Mouse (Mus musculus): ENCODE measurements around the gene Fgfr2.

Fgfr2 gene

DNA sequence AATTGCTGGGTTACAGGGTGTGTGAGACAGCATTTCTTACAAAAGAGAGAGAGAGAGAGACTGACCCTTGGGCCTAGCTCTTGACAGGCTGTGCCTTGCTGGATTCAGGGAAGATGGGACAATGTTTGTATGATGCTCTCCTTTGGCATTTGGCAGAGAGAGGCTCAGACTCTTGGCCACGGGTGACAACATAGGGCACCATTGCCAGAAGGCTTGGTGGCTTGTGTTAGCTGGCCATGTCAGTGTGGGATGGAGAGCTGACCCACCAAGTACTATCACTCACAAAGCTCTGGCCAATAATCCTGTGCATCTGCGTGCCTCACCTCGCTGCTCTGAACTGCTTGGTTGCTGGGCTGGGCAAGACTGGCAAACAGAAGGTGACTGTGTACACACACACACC, 112.7 kb downstream of the Fgfr2 start:
- in situ Hi-C loops (cut with MseI, MboI), result no loop called here

DNA sequence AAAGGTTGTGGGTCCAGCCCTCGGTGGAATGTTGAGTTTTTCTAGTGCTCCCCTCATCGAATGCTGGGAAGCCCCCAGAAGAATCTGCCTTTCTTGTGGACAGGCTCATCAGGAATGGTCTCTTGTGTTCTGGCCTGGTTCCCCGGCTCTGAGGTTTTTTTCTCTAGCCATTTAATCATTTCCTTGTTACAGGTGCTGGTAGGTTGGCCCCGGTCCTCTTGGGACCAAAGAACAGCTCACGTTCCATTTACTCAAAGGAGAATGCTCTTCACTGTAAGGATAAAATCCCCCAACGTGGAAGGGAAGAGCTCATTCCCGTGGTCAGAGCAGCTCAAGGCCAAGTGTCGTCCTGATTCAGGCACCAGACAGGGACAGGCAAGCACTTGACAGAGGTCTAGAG, 113.5 kb downstream of the Fgfr2 start:
- in situ Hi-C loops (cut with MseI, MboI), result no loop called here

DNA sequence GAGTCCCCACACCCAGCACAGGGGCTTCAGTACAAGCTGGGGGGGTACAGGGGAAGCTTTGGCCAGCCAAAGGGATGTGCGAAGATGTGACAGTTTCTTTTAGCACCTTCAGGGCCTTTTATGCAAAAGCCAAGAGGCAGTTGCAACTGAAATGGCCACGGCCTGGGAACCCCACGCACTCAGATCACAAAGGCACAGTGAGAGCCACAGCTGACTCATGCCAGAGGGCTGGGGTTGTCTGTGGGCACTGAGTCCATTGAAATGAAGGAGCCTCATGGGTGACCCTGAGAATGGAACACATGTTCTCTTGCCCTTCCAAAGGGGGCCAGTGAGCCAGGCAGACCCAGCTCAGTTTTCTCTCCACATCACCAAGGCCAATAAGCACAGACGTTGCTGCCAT, 114.5 kb downstream of the Fgfr2 start:
- in situ Hi-C loops (cut with MseI, MboI), result no loop called here

DNA sequence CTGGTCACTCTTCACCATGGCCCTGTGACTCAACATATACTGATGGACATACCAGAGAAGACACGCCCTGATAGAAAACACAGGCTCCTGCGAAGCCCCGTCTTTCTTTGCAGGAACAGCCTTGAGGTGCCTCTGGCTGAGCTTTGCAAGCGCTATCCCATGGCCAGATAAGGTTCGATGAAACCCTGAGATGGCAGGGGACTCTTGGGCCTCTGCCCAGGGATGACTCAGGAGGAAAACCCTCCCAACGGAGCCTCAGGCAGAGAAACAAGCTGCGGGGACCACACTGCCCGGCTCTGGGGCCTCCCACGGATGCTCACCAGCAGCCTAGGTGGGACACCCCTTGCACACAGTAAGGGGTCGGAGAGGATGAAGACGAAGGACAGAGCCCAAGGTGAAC, 115.8 kb downstream of the Fgfr2 start:
- in situ Hi-C loops (cut with MseI, MboI), result no loop called here

DNA sequence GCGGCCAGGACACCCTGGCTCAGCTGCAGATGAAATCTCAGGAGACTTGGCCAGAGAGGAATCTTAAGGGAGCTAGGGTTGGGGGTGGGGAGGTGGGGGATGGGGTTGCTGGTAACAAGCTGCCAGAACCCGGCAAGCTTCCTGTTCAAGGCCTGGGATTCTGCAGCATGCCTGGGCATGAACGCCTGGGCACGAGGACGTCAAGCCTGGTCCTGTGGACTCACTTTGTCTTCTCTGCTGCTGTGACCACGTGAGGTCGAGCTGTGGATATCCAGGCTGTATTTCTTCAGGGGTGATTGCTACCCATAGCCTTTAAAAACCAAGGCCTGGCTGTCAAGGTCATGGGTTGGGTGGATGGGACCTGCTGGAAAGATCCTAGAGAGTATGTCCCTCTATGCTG, 117.4 kb downstream of the Fgfr2 start:
- in situ Hi-C loops (cut with MseI, MboI), result no loop called here

DNA sequence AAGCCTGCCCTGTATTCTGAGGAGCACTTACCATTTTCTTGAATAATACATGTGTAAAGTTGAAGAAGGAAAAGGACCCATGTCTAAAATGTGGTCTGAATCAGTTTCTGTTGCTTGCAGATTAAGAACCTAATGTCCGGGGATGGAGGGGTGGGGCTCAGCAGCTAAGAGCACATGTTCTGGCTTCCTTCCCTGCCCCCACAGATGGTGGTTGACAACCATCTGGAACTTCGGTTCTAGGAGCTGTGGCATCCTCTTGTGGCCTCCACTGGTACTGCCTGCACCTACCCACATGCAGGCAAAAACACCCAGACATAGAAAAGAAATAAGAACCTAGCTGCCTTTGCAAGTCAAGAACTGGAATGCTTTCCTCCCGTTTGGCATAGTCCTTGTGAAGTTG, 119.7 kb downstream of the Fgfr2 start:
- in situ Hi-C loops (cut with MseI, MboI), result no loop called here

DNA sequence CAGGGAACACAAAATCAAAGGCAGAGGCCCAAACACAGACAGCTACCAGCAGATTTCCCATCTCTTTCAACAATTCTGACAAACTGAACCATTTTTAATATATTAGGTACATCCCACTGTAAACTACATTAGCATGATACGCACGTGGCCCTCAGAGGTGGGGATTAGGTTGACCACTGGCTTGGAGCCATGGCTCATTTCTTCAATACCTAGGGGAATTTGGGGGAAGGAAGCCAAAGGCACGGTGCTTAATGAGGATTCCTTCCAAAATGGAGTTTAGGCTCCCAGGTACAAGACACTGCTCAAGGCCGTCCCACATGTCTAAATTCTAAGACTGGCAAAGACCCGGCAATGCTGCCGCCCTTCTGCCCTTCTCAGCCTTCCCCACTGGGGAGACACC, 120.9 kb downstream of the Fgfr2 start:
- in situ Hi-C loops (cut with MseI, MboI), result no loop called here

DNA sequence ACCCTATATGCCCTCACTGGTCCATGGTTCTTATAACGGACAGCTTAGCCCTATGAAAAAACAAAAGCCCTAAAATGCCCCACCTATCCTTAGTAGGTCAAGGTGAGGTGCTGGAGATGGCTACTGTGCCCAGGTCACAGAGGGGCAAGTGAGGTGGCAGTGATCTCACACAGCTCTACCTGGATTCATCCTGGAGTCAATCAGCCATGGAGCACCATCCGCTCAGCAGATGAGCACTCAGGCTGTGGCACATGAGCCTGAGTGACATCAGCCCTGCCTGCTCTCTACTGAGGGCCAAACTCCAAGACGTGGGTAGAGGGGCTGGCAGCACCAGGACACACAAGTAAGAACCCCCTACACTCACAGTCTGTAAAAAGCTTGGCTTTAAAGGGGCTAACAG, 121.8 kb downstream of the Fgfr2 start:
- in situ Hi-C loops (cut with MseI, MboI), result no loop called here

DNA sequence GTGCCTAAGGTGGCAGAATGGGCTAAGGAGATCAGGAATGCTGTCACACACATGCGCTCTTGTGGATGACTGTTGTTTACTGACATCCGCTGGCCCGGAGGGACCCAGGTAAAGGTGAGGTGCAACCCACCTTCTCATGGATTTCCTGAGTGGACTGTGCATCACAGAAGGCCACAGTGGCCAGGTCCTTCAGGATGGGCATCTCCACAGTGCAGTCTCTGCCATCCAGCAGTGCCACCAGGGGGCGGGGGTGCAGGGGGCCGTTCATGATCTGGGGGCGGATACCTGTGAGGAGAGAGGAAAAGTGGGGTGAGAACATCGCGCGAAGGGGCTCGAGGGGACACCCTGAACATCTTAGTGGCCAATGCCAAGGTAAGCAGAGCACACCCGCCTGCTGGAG, 124.1 kb downstream of the Fgfr2 start:
- in situ Hi-C loops (cut with MseI, MboI), result no loop called here

DNA sequence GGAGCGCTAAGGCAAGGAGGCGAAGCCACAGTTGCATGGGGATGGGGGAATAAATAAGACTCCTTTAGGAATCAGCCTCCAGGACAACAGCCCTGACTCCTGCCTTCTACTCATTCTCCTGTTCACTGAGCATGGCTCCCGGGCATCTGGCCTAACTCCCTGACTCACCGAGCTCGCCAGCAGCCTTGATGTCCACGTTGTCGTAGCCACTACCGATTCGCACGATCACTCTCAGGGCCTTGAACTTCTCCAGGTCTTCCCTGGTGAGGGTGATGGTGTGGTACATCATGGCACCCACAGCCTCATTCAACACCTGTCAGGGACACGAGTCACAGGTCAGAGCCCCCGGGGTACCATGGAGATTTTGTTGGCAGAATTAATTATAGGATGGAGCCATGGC, 124.5 kb downstream of the Fgfr2 start:
- in situ Hi-C loops (cut with MseI, MboI), result no loop called here

DNA sequence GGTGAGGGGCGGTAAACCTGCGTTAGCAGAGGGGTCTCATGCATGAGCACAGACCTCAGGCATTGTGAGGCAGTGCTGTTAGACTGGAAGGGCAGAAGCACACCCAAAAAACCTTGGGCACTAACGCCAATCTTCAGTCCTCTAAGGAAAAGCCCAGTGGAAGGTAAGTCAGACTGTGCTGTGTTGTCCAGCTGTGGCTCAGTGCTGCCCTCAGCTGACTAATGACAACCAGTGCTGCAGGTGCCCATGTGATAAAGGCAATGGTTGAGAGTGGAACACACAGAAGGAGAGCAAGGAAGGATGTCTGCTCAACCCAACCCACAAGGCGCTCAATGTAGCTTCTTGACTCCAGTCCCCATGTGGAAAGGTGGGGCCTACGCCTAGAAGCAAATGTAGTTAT, 126.8 kb downstream of the Fgfr2 start:
- in situ Hi-C loops (cut with MseI, MboI), result no loop called here

DNA sequence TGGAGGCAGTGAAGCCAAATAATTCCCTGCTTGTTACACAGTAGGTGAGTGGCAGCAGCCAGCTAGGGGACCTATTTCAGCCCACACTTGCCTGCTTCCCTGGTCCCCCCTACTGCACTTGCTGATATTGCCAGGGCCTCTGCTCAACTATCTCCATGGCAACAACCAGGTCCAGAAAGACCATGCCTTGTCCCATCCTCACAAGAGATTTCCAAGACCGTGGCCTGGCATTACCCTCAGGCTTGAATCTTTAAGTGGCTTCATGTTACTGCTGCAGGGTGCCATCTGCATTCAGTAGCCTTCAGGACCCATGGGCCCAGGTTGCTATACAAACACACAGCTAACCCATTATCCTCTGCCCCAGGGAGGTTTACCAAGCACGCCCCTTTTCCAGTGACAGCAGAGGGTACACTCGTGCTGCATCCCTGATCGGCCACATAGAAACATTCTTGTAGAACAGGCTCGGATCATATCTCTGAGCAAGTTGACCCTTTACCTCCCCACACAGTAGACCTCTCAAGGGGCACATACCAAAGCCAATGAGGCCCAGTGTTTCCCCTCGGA, 128.4 kb downstream of the Fgfr2 start:
- in situ Hi-C loops (cut with MseI, MboI), result no loop called here

DNA sequence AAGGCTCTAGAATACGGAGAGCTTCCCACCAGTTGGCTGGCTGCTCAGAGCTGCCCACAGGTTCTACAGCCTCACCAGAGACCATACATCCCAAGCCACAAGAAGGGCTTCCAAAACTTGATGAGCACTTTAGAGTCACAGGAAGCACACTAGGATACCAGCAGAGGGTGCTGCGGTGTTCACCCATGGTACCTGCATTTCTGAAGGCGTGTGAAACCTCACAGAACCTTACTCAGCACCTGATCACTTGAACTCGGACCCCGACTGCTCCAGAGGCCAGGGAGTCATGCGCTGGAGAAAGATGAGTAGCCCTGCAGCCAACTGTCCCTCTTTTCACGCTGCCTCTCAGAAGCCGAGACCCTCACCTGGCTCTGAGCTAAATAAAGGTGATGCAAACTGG, 129.0 kb downstream of the Fgfr2 start:
- in situ Hi-C loops (cut with MseI, MboI), result no loop called here

DNA sequence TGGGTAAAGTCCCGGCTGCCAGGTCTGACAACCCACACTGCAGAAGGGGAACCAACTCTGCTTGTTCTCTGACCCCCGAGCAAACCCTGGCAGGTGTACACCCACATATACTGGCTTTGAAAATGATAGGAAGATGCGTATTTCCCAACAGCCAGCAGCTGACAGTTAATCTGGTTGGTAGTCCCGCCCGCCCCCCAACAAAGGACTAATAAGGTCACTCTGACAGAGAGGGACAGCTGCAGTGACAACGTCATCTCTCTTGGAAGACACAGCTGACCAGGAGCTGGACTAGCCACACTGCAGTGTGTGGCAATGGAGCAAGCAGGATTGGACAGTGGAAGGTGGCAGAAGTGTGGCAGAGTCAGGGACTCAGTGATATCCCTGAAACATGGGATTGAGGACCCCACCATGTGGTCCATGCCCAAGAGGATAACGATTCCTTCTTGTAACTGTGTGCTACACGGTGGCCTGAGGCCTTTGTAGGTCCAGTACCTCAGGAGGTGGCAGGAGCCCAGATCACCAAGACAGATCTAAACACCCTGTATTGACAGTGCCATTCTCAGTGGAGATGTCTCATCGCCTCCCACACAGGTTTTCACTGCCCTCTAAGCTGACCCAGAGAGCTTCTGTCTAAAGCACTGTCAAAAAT, 130.1 kb downstream of the Fgfr2 start:
- in situ Hi-C loops (cut with MseI, MboI), result no loop called here

DNA sequence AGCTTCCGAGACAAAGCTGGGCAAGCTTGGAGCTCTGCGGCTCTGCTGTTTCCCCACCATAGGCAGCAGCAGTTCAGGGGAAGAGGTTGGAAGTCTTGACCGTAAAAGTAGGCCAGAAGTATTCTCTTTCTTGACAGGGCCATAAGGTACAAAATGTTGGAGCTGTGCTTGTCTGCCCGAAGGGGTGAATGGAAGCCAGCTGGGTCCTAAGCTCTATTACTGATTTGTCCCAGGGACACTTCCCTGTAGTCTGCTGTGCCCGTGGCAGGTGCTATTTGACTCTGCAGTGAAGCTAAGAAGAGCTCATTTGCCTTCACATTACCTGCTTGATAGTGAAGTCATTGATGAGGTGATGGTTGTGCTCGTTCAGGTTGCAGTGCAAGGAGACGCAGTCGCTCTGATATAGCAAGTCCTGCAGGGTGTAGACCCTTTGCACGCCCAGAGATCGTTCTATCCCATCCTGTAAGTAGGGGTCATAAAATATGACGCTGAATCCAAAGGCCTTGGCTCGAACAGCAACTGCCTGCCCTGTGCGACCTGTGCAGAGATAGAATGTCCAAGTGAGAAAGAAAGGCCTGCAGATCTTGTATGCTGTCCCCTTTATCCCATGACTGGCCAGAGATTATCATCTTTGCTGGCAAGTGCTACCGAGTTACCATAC, 131.8 kb downstream of the Fgfr2 start:
- in situ Hi-C loops (cut with MseI, MboI), result no loop called here

DNA sequence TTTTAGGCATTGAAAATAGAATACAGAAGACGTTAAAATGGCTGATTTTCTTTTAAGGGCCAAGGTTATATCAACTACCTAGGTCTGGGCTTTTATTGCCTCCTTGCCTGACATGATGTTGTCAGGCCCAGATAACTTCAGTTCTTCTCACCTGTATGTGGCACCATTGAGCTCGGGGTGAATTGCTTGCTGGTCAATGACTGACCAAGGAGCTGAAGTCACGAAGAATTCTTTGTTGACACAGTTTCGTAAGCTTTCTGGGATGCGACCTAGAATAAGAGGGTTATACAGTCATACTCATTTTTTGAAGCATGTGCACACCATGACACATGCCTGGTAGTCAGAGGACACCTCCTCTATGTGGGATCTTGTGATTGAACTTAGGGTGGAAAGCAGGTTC, 133.3 kb downstream of the Fgfr2 start:
- in situ Hi-C loops (cut with MseI, MboI), result no loop called here

DNA sequence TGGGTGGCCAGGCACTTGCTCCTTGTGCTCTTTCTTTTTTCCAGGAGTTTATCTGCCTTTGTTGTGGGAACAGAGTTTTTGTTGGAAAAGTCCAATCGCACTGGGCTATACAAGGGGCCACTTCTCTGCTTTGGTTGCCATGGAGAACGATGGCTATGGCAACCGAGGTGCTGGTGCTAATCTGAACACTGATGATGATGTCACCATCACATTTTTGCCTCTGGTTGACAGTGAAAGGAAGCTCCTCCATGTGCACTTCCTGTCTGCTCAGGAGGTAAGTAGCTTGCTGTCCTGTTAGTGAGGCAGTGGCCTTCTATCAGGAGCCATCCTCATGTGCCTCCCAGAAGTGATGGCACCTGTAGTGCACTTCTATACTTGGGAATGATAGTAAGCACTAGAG, 140.5 kb downstream of the Fgfr2 start:
- in situ Hi-C loops (cut with MseI, MboI), result no loop called here

DNA sequence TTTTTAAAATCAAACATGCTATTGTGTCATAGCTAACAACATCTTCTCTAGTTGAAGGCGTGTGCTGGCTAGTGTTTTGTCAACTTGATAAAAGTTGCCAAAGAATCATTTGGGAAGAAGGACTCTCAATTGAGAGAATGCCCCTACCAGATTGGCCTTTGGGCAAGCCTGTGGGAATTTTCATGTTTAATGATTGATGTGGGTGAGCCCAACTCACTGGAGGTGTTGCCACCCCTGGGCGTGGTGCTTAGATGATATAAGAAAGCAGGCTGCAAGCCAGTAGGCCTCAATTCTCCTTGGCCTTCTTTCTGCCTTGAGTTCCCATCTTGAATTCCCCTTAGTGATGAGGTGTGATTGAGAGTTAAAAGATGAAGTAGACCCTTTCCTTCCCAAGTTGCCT, 145.2 kb downstream of the Fgfr2 start:
- in situ Hi-C loops (cut with MseI, MboI), result no loop called here

DNA sequence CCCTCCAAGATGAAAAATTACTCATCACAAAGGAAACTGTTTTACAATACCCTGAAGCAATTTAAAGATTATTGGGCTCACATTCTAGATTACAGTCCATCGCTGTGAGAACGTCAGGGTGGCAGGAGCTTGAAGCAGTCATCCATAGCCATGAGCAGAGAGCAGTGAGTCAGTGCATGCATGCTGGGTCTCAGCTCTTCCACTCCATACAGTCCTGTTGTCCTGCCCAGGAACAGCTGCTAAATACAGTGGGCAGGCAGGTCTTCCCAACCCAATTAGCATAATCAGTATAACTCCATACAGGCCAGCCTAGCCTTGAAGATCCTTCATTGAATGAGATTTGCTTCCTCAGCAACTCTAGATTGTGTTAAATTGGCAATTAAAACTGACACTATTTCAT, 147.1 kb downstream of the Fgfr2 start:
- in situ Hi-C loops (cut with MseI, MboI), result no loop called here

DNA sequence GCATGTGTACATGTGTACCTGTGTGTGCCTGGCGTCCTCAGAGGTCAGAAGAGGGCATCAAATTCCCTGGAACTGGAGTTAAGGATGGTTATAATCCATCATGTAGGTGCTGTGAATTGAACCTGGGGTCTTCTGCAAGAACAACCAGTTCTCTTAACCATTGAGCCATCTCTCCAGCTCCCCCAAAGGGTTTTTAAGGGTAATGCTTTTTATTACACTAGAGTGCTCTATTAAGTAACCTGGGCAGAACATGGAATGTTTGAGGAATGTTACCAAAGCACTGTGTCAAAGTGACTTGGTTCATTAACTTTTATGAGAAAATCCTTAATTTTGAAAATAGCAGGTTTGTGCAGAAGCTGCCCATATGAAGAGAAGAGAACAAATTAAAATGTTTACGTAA, 151.1 kb downstream of the Fgfr2 start:
- in situ Hi-C loops (cut with MseI, MboI), result no loop called here

DNA sequence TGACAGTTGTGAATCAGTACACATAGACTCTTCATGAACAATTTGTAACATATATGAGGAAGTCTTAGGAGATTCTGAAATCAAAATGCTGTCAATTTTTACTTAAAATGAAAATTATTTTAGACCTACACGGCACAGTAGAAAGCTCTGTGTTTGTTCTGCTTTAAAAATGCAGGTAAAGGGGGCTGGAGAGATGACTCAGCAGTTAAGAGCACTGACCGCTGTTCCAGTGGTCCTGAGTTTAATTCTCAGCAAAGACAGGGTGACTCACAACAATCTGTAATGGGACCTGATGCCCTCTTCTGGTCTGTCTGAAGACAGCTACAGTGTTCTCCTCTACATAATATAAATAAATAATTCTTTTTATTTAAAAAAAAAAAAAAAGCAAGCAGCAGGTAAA, 157.4 kb downstream of the Fgfr2 start:
- in situ Hi-C loops (cut with MseI, MboI), result no loop called here

DNA sequence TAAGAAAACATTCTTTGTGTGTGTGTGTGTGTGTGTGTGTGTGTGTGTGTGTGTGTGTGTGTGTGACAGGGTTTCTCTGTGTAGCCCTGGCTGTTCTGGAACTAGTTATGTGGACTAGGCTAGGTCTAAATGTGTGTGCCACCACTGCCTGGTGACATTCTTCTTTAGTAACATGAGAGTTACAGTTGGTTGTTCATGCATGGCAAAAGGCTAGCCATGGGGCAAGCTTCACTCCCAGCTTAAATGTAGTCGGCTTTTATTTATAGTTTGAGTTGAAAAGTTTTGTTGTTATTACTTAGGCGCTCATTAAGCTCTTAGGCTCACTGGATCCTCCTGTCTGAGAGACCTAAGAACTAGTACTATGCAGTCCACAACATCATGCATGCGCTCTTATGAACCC, 158.8 kb downstream of the Fgfr2 start:
- in situ Hi-C loops (cut with MseI, MboI), result no loop called here

DNA sequence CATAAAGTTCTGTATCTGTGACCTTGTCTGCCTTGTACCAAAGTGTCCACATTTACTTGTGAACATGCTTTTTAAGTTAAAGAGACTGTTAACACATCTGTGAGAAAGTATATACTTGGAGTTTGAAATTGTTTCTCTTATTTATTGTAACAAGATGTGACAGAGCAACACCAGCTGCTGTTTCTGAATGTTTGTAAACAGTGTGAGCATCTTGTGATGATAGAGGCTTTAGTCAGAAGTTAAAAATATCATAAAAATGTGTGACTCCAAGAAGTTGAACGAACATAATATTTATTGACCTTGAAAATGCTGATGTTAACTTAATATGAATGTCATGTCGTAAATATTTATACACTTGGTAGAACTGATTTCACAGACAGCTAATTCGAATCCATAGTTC, 172.5 kb downstream of the Fgfr2 start:
- in situ Hi-C loops (cut with MseI, MboI), result no loop called here

DNA sequence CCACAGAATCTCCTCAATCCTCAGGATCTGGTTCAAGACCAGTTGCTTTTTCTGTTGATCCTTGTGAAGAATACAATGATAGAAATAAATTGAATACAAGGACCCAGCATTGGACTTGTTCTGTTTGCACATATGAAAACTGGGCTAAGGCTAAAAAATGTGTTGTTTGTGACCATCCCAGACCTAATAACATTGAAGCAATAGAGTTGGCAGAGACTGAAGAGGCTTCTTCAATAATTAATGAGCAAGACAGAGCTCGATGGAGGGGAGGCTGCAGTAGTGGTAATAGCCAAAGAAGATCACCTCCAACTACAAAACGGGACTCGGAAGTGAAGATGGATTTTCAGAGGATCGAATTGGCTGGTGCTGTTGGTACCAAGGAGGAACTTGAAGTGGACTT, 173.2 kb downstream of the Fgfr2 start:
- in situ Hi-C loops (cut with MseI, MboI), result no loop called here

All from mouse trophoblast stem cell (cell line).